Mouse (Mus musculus): Measurements from ENCODE around the gene Rpl39l.
"Not testable (repeated sequence)": the region's sequence is repeated elsewhere in the genome, so short reads cannot be mapped to it uniquely, and the experiment has no call there.

Gene Rpl39l

DNA sequence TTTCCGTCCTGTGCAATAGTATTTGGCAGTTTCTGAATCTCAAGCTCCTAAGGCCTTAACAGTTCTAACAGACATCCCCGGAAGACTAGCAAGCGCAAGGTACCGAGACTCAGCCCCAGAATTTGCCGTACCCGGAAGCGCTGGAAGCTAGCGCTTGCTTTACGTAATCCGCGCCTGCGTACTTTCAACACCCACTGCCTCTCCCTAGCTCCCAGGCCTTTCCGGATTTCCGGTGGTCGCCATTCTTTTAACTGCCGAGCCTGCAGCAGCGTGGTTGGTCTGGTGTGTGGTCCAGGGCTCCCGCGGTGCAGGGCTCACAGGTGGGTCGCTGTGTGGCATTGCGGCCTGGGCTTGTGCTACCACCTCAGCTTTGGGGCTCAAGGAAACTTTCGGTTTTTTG, at the start of gene Rpl39l:
Rpl39l (plus strand) TSS at position 222 of the 400 bp plus-strand sequence.
- DNase-seq (ENCODE audit: low spot score), result no peak

DNA sequence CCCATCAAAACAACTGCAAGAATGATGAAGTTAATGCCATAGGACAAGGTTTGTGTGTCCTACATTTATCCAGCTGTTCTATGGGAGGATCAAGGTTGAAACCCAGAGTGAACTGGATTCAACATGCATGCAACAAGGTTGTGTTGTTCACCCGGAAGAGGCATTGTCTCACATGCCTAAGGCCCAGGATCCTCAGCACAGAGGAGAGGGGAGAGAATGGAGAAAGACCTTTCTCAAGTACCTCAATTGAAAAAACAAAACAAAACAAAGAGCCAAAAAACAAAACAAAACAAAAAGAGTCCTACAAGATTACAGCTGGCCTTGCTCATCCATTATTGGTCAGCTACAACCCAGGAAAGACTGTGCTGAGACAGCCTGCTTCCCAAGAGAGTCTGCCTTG, 42.4 kb upstream of the Rpl39l start:
- DNase-seq (ENCODE audit: low spot score), result no peak

DNA sequence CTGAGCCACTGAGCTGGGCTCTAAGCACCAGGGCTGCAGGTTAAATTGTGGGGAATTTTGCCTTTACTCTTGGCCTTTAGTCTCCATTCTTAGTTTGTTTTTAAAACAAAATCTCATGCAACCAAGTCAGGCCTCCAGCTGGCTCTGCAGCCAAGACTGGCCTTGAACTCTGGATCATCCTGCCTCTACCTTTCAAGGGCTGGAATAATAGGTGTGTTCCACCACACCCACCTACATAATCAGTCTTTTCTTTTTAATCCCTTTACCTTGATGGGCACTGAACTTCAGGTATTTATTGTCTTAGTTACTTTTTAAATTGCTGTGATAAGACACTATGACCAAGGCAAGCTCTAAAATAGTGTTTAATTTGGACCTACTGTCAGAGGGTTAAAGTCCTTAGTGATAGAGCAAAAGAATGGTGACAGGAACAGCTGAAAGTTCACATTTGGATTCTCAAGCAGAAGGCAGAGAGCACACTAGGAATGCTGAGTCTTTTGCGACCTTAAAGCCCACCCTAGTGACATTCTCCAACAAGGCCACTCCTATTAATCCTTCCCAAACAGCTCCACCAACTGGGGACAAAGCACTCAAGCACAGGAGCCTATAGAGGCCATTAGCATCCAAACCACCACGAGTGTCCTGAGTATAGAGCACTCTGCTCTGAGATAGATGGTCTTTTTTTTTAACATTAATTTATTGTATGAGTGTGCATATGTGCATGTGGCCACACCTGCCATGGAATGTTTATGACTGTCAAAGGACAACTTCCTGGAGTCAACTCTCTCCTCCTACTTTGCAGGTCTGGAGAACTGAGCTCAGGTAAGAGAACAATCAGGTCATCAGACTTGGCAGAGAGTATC, 40.7 kb upstream of the Rpl39l start:
- no peak for DNase-seq (ENCODE audit: low spot score)

DNA sequence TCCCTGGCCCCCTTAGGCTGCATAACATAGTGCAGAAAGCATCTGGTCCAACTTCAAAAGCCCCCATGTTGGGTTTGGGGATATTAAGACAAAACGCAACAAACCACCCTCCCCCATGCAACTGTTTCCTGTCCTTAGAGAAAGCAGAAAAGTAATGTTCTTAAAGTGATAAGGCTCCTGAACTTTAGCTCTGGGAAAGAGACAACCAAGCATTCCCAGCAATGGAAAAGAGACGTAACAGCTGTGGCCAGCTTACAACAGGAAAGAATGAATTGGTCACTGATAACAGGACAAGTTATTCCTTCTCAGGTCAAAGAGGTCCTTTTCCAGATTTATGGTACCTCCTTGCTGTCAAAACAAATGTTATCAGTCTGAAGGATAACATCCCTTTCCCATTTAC, 26.9 kb upstream of the Rpl39l start:
- DNase-seq (ENCODE audit: low spot score), result no peak

DNA sequence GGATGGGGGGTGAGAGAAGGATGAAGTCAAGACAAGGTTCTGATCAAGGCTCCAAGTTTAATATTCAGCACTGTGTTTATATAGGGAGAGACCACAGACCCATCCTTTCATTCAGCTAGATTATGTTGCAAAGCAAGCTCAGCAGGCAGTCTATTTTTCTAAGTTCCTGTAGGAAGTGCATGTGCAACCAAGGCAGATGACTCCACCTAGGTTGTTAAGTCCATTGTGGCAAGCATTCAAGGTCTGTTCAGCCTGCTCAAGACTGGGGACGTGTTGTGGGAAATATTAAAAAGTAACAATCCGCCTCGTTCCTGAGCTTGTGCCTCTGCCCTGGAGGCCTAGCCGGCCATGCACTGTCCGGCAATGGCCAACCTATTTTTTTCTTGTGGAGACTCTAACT, 22.6 kb upstream of the Rpl39l start:
- DNase-seq (ENCODE audit: low spot score), result no peak

DNA sequence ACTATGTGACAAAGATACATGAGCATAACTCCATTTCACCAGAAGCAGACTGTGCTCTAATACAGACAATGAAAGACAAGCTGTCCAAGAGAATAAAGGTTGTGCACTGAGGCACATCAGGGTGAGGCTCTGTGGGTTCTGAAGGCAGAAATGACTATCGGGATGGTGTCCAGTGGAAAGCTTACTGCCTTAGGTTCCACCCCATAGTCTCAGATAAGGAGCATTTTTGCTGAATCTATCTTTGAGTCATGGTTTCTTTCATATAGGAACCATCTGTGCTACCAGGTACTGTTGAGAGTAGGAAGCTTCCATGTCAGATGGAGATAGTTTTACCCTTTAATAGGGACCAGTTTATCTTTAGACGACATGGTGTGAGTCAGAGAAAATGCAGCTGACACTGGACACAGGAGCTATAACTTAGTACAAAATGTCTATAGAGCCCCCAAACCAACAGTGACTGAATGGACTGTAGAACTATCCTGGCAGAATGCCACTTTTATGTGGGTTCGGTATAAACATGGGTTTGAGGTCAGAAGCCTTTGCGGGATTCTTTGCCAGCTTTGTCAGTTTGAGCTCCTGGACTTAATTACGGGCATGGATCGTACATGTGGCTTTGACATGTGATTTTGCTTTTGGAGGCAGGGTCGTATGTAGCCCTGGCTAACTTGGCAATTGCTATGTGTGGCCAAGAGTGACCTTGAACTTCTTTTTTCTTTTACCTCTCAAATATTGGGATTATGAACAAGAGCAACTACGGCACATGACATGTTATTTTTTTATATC, 712 bp upstream of the Rpl39l start:
- no peak for DNase-seq (ENCODE audit: low spot score)

DNA sequence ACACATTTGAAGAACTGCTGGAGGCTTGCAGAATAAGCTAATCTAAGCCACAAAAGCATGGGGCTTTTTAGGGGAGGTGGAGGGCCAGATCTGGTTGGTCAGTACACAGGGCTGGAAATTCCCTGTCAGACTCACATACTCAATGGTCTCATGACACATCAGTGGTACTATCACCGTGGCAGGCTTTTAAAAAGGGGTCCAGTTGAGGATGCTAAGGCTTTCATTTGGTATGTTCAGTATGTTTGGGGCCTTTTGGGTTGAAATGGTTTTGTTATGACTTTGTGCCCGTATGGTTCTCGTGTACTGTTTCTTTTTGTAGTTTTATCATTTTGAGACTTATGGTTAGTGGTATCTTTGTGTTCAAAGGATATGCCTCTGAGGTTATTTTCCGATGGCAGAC, 1.2 kb downstream of the Rpl39l start:
- no peak for DNase-seq (ENCODE audit: low spot score)

DNA sequence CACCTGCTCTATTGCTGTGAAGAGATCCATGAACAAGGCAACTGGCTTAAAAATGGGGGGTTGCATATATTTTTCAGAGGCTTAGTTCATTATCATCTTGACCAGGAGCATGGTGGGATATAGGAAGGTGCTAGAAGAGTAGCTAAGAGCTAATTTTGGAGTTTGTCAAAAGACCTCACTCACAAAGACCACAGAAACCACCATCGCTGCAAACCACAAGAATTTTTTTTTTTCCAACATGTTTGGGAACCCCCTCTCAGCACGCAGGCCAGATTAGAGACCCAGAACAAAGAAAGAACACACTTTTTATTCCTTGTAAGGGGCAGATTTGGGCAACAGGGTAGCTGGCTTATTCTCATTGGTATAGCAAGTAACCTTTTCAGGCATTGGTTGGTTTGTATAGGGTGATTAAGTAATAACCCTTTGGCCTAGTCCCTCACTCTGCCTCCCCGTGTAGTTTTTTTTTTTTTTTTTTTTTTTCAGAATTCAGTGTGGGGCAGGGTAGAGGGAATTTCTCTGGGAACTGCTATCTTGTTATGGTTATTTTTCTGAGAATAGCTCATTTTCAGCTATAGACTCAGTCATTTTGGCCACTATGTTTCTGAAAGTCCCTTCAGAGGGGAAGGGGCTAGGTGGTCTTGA, 2.3 kb downstream of the Rpl39l start:
- no peak for DNase-seq (ENCODE audit: low spot score)

DNA sequence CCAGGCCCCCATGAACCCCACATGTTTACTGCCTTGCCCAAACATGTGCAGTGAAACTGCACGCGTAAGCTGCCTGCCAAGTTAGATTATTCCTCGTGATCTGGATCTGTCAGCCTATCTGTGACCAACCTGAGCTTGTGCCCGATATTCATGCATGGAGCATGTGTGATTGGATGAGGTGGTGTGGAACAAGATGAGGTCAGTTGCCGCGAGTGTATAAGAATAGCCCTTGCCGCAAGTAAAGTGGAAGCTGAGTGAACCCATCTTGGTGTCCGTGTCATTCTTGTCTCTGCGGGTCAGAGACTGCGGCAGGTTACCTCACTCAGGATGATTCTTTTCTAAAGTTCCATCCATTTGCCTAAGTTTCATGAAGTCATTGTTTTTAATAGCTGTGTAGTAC, 17.4 kb downstream of the Rpl39l start:
- not testable (repeated sequence) for DNase-seq (ENCODE audit: low spot score)

DNA sequence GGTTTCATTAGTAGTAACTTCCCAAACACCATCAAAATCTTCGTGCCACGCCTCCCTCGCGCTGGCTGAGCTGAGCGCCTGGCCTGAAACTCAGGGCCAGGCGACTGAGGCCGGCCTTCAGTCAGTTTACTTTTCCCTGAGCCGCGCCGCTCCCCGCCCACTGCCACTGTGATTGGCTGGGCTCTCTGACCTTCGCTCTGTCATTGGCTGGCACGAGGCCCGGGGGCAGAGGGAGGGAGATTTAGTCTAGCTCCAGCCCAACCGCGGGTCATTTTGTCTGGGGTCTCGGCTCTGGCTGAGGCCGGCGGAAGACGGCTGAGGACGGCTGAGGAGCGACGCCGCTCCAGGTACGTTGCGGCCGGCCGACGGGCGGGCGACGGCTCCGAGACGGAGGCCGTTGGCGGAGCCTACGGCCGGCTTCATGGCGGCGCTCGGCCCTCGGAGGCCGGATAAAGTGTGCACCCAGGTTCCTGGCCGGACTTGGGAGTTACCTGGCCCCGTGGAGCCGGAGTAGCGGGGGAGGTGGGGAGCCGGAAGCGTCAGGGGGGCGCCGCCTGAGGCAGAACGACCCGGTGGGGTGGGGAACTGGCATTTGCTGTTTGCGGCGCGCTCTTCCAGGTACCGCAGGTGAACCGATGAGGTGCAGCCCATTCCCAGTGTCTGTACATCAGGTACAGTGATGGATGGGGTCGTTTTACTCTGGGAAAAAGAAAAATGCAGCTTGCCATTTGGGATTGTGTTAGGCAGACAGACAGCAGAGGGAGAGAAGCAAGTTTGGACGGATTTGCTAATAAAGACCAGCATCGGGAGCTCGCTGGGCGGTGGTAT, 22.9 kb downstream of the Rpl39l start, which contains the start of gene Atf7ip2:
Atf7ip2 (plus strand) TSS at position 34 of the 828 bp plus-strand sequence.
- peak; percentile 14 for DNase-seq (ENCODE audit: low spot score)

DNA sequence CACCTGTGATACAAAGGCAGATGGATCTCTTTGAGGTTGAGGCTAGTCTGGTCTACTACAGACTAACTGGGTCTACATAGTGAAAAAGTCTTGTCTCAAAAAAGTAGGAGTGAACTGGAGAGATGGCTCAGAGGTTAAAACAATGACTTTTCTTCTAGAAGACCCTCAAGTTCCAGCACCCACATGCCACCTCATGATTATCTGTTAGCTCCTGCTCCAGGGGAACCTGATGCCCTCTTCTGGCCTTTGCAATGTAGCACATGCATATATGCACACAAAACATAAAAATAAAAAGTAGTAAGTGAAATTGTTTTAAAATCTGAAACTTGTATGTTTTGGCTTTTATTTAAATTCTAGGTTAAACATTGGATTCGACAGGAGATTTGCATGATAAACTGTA, 38.8 kb downstream of the Rpl39l start:
- DNase-seq (ENCODE audit: low spot score), result no peak

DNA sequence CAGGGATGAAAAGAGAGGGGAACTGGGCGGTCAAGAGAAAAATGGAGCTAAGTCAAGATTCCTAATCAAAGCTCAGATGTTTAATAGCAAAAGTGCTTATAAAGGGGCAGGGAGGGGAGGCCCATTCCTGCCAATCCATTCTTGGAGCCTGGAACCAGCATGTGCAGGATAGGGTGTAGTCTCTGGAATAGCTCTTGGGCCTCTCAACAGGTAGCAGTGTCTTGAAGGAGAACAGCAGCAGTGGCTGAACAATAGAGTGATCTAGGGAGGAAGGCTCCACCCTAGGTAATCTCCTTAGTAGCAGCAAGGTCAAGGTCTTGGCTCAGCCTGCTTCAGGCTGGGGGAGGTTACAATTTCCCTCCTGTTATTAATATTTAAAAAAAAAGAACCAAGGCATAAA, 46.3 kb downstream of the Rpl39l start:
- DNase-seq (ENCODE audit: low spot score), result not testable (repeated sequence)

DNA sequence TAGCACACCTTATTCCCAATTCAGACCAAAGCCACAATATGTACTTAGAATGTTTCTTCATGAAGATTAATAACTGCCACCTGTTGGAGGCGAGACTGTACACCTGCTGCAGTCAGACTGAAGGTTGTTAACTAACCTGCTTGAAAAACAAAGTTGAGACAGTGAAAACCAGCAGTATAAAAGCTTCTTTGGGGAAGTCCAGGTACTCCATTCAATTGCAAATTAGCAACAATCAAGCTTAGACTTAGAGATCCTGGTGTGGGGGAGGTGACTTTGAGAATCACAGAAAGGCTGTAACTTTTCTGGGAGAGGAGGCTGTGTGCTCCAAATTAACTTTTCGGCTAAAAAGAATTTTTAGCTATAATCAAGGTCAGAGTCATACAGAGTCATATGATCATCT, 47.0 kb downstream of the Rpl39l start:
- not testable (repeated sequence) for DNase-seq (ENCODE audit: low spot score)
